Mouse (Mus musculus): ENCODE results near the gene Axdnd1.

- TF ChIP-seq CTCF (IDR thresholded peaks at IDR 0.05; ENCODE audit: insufficient read depth, low read length) = no peak
- TF ChIP-seq POLR2A (IDR thresholded peaks at IDR 0.05; ENCODE audit: borderline replicate concordance, extremely low read depth, low read depth, low read length) = no peak
Measured at GRCm38 (mm10) chr1:156402491-156402890, 18.5 kb downstream of the Axdnd1 start.
